Mouse (Mus musculus) kidney, embryonic 16.5 days (tissue): Measurements from ENCODE around the gene Gm28372. TPM values are rescaled to one million over a fixed set of nuclear protein-coding genes. Genes with fewer than 3 reads are reported as not detected.

ENCODE experiments used
- ATAC-seq: fragments of 200-750 bp; cut with Nextera tagmentation; 2 replicates; pipeline ENCODE4 v1.8.0; 2017; ENCODE audit warnings: moderate TSS enrichment; ENCODE audit not compliant: low FRiP score, low TSS enrichment
- H3K27ac ChIP-seq: fragments of 300-500 bp; sonication (generic); 2 replicates; pipeline ENCODE4 v1.5.1; 2014; ENCODE audit warnings: low read length
- H3K27me3 ChIP-seq: fragments of 300-500 bp; sonication (generic); 2 replicates; pipeline ENCODE4 v1.6.1; 2014; ENCODE audit warnings: low read length, control low read depth, mixed read lengths; ENCODE audit not compliant: insufficient read depth
- H3K36me3 ChIP-seq: fragments of 300-500 bp; sonication (generic); 2 replicates; pipeline ENCODE4 v1.6.1; 2014; ENCODE audit warnings: low read length, control low read depth, mixed read lengths; ENCODE audit not compliant: insufficient read depth
- H3K4me1 ChIP-seq: fragments of 300-500 bp; sonication (generic); 2 replicates; pipeline ENCODE4 v1.6.1; 2014; ENCODE audit warnings: low read length, control low read depth, mixed read lengths; ENCODE audit not compliant: insufficient read depth
- H3K4me2 ChIP-seq: fragments of 300-500 bp; sonication (generic); replicated peaks from 2 replicates; pipeline ENCODE4 v1.6.1; 2014; ENCODE audit warnings: low read depth, low read length
- H3K4me3 ChIP-seq: fragments of 300-500 bp; sonication (generic); 2 replicates; pipeline ENCODE4 v1.5.1; 2014; ENCODE audit warnings: mild to moderate bottlenecking, low read length
- H3K9ac ChIP-seq: fragments of 300-500 bp; sonication (generic); replicated peaks from 2 replicates; pipeline ENCODE4 v1.6.1; 2014; ENCODE audit warnings: low read length
- H3K9me3 ChIP-seq: fragments of 300-500 bp; sonication (generic); 2 replicates; pipeline ENCODE4 v1.6.1; 2016; ENCODE audit warnings: low read length, control low read depth
- WGBS: fragments of 180-500 bp; shearing (Covaris S2); extraction: QIAGEN DNeasy Blood & Tissue Kit; methylation state at CpG from one replicate; pipeline ENCODE4 v1.1.7; 2014; 5-methylcytosine and 5-hydroxymethylcytosine counted together
- polyA plus RNA-seq: library from polyadenylated mRNA; unstranded; fragments of >200 nt; fragmentation: Nextera tagmentation; extraction: Ambion mirVana; gene quantifications from 2 replicates; pipeline ENCODE4 v1.2.1, GENCODE M21; 2015

The Gm28372 gene
- polyA plus RNA-seq, 1 experiment from 2014 or later, result not detected

DNA sequence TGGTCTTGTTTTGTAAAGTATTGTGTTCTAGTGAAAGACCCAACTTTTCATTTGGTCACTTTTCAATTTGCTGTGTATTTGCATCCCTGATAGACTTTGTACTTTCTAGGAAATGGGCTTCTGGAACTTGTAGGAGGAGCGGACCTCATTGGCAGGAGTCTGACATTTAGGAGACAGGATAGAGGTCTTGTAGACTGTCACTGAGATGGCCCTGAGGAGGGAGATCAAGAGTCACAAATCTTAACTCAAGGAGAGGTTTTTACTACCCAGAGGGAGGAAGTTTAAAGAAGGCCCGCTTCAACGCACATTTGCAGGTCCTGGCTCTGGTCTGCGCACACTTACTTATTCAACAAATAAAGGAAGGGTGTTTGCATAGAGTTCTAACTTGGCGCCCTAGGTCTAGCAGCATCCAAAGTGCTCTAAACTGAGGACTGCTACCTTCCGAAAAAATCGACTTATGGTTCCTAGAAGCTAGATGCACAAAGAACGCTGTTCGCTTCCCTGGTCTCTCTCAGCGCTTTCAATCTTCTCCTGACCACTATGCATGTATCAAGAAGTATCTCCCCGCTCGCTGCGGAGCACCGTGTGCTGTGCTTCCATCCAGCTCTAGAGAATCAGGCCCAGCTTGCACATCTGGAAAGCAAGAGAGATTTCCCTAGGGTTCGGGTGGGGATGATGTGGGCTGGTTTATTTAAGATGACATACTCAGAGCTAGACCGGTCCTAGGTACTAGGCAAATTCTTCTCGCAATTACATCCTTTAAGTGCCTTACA is 44.2 kb downstream of the Gm28372 start:
- Histone ChIP-seq H3K36me3 (peaks cover 3% of the 10 kb centered on the region; the same call in 1 of the 2 replicates), H3K4me1 (peaks cover 31% of the 10 kb centered on the region), H3K9ac (peak overlapping the region; percentile 95), H3K9me3 (no peaks in the 10 kb centered on the region), H3K27me3 (no peaks in the 10 kb centered on the region), H3K27ac (no peak overlapping the region), H3K4me3 (peak overlapping the region; percentile 95), H3K4me2 (peak overlapping the region; percentile 90)
- ATAC-seq, result peak; percentile 2; the same call in 1 of the 2 replicates
- 2% methylated on average over 17 of the region's 17 CpGs for WGBS

DNA sequence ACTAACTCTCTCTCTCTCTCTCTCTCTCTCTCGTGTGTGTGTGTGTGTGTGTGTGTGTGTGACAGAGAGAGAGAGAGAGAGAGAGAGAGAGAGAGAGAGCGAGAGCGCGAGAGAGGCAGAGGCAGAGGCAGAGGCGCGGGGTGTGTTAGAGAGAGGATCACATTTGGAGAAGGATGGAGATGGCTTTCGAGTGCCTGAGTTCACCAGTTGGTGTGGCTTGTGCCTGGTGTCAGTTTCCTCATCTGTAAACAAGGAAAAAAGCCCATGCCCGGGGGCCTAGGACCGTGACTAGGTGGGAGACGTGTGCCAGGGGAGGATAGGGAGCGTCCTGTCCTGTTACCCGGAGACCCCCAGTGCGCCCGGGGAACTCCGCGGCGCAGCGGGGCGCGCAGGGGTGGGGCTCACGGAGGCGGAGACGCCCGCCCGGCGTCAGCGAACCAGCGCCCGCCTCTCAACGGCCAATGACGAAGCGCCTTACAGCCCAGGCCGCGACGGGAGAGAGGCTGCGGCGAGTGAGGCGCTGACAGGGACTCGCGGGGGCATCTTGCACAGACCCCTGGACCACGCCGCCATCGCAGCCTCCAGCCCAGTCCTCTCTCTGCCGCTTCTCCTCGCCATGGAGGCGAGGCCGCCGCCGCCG is 44.9 kb downstream of the Gm28372 start, which contains the start of gene Ptpra:
TSS of gene Ptpra (plus strand) at position 485 of the 640 bp plus-strand sequence.
- Histone ChIP-seq H3K27me3 (no peaks in the 10 kb centered on the region), H3K9me3 (no peaks in the 10 kb centered on the region), H3K27ac (peak within 1 kb of the TSS; percentile 89), H3K9ac (peak within 1 kb of the TSS; percentile 95), H3K4me3 (peak within 1 kb of the TSS; percentile 95), H3K4me2 (peak within 1 kb of the TSS; percentile 90), H3K36me3 (no peaks in the 10 kb centered on the region), H3K4me1 (peaks cover 31% of the 10 kb centered on the region)
- WGBS, result under 1% methylated on average over 47 of the region's 50 CpGs
- peak; percentile 96 for ATAC-seq

DNA sequence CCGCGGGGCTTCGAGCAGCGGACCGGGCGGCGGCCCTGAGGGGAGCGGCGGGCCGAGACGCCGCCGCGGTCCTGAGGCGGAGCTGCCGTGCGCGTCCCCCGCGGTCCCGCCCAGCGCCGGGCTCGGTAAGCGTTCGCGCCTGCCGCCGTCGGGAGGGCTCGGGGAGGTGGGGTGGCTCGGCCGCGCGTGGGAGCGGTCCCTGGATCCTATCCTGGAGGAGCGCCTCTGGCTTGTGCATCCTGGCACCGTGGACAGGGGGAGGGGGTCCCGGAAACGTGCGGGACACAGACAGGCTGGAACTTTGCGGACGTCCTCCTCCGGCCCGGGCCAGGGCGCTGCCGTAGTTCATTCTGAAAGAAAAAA is 45.4 kb downstream of the Gm28372 start:
- peak; percentile 89 for ATAC-seq
- peak overlapping the region; percentile 90 for H3K4me2 ChIP-seq
- H3K9me3 ChIP-seq, result no peaks in the 10 kb centered on the region
- no peaks in the 10 kb centered on the region for H3K27me3 ChIP-seq
- H3K36me3 ChIP-seq, result no peaks in the 10 kb centered on the region
- under 1% methylated on average over 47 of the region's 47 CpGs for WGBS
- peaks cover 31% of the 10 kb centered on the region for H3K4me1 ChIP-seq
- peak overlapping the region; percentile 95 for H3K9ac ChIP-seq
- H3K4me3 ChIP-seq, result peak overlapping the region; percentile 95
- H3K27ac ChIP-seq, result peak overlapping the region; percentile 89

DNA sequence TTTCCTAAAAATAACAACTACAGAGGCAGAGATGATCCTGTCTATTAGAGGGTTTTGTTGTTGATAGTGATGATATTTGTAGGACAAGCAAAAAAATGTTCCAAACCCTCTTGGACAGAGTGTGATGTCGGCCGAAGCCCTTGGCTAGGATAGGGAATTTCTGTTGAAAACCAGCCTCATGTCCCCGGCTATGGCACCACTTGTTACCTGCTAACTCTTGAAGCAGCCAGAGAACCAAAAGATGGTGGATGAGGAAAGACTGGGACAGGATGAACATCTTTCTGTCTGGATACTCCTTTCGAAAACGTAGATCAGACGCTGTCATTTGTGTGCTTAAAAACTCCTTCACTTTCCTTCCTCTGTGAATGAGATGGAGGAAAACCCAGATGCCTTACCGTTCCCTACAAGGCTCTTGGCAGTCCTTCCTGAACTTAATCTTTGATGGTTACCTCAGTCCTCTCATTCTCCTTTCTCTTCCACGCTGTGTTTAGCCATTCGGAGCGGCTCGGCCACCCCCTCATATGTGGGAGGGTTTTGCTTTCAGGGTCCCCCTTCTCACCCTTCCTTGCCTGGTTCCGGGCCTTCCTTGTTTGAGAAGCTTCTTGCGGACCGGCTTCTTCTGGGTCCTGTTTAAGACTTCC is 46.2 kb downstream of the Gm28372 start:
- H3K4me3 ChIP-seq, result peak overlapping the region; percentile 95
- no peak overlapping the region for H3K27ac ChIP-seq
- no peaks in the 10 kb centered on the region for H3K36me3 ChIP-seq
- peak overlapping the region; percentile 95 for H3K9ac ChIP-seq
- no peaks in the 10 kb centered on the region for H3K9me3 ChIP-seq
- H3K4me2 ChIP-seq, result peak overlapping the region; percentile 90
- peaks cover 34% of the 10 kb centered on the region for H3K4me1 ChIP-seq
- ATAC-seq, result no peak
- WGBS, result 44% methylated on average over 14 of the region's 14 CpGs
- H3K27me3 ChIP-seq, result no peaks in the 10 kb centered on the region

DNA sequence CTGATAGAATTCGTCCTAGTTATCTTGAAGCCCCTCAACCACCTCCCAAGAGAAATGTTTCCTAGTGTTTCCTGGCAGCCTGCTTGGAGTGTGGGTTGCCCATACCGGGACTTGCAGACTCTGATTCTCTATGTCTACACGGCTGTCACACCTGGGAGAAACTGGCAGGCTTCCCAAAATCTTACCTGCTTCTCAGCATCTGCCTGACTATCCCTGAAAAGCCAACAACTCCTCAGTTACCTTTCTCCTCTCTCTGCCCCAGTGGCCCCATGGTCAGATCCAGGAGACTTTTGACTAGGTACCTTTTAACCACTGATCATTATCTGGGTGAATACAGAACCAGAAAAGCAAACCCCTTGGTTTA is 46.7 kb downstream of the Gm28372 start:
- Histone ChIP-seq H3K27ac (no peak overlapping the region), H3K4me3 (peak overlapping the region; percentile 95)
- ATAC-seq, result no peak

DNA sequence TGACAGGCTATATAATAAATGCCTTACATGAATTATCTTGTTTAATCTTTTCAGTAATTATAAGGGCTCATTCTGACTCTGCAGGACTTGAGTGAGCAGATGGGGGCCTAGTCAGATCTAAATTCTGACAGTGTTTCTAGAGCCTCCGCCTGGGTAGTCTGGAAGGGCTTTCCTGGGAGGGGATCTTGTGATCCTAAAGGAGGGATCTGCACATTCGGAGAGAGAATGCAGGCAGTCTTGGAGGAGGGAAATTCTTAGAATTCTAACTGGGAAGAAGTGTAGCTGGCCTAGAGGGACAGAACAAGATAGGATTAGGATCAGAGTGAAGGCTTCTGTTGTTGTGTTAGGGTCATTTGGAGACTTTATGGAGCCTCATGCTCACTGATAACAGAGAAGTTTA is 47.2 kb downstream of the Gm28372 start:
- 66% methylated on average over 2 of the region's 2 CpGs for WGBS
- ATAC-seq, result no peak

More for the DNA sequence above, 46.7 kb downstream of the Gm28372 start:
- Histone ChIP-seq H3K36me3 (no peaks in the 10 kb centered on the region), H3K27me3 (no peaks in the 10 kb centered on the region), H3K4me1 (peaks cover 34% of the 10 kb centered on the region), H3K9me3 (no peaks in the 10 kb centered on the region), H3K9ac (peak overlapping the region; percentile 95), H3K4me2 (peak overlapping the region; percentile 90)
- 52% methylated on average over 3 of the region's 3 CpGs for WGBS

DNA sequence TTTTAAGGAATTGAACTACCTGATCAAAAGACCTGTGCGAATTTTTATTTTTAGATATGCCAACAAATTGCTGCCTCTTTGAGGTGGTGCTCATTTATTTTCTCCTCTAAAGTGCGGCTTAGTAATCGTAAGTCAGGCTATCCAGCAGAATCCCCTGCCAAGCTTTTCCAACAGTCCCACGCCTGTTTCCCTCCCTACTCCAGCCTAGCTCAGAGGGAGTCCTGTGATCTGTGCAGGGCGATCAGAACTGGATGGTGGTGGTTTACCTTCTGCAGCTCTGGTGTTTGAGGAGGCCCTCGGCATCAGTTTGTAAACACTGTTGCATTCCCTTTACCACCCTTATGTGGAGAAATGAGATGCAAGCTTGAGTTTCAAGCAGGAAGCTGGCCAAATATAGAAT is 48.4 kb downstream of the Gm28372 start:
- 67% methylated on average over 6 of the region's 6 CpGs for WGBS
- ATAC-seq, result no peak
- Histone ChIP-seq H3K27ac (no peak overlapping the region), H3K36me3 (no peaks in the 10 kb centered on the region), H3K4me1 (peaks cover 34% of the 10 kb centered on the region), H3K9ac (no peak overlapping the region), H3K27me3 (no peaks in the 10 kb centered on the region), H3K9me3 (no peaks in the 10 kb centered on the region), H3K4me3 (no peak overlapping the region), H3K4me2 (no peak overlapping the region)

More for the DNA sequence above, 47.2 kb downstream of the Gm28372 start:
- H3K27ac ChIP-seq, result no peak overlapping the region
- H3K27me3 ChIP-seq, result no peaks in the 10 kb centered on the region
- H3K9me3 ChIP-seq, result no peaks in the 10 kb centered on the region
- H3K4me1 ChIP-seq, result peaks cover 34% of the 10 kb centered on the region
- H3K9ac ChIP-seq, result no peak overlapping the region
- H3K4me3 ChIP-seq, result no peak overlapping the region
- H3K36me3 ChIP-seq, result no peaks in the 10 kb centered on the region
- no peak overlapping the region for H3K4me2 ChIP-seq

DNA sequence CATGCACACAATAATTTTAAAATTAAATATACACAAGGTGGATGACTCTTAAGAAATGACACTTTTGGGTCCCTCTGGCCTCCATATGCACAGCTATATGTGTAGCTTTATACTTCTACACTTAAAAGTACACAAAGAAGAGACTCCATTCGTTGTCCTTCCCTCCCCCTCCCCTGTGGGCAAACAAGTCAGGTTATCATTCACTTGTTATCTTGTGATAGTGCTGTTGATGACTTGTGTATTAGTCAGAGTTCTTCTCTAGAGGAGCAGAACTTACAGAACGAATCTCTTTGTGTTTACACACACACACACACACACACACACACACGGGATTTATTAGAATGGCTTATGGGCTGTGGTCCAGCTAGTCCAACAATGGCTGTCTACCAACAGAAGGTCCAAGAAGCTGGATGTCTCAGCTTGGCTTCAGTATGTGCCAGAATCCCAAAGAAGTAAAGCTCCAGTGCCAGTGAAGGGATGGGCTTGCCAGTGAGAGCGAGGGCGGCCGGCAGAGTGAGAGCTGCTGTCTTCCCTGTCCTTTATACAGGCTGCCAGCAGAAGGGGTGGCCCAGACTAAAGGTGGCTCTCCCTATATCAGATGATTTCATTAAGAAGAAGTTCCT is 49.8 kb downstream of the Gm28372 start:
- no peak overlapping the region for H3K9ac ChIP-seq
- H3K4me2 ChIP-seq, result no peak overlapping the region
- H3K36me3 ChIP-seq, result no peaks in the 10 kb centered on the region
- no peak overlapping the region for H3K4me3 ChIP-seq
- H3K9me3 ChIP-seq, result no peaks in the 10 kb centered on the region
- H3K27ac ChIP-seq, result no peak overlapping the region
- WGBS, result 83% methylated on average over 6 of the region's 6 CpGs
- no peaks in the 10 kb centered on the region for H3K27me3 ChIP-seq
- H3K4me1 ChIP-seq, result peaks cover 25% of the 10 kb centered on the region
- no peak for ATAC-seq
